Mouse (Mus musculus) heart, adult 2 months (tissue): ENCODE data around the gene Slf2. TPM values are rescaled to one million over a fixed set of nuclear protein-coding genes. Genes with fewer than 3 reads are reported as not detected.

Experiments used
- DNase-seq, 2 experiments: peaks; one replicate each; pipeline ENCODE4 v3.0.0; 2021
- H3K27ac ChIP-seq: fragments of 200-600 bp; 2 replicates; pipeline ENCODE4 v1.8.1; 2022
- H3K27me3 ChIP-seq: fragments of 200-500 bp; 2 replicates; pipeline ENCODE4 v1.6.1; 2012; ENCODE audit warnings: mild to moderate bottlenecking, low read length, inconsistent platforms, mixed read lengths; ENCODE audit not compliant: control insufficient read depth, insufficient read depth
- H3K36me3 ChIP-seq: fragments of 200-500 bp; 2 replicates; pipeline ENCODE4 v1.6.1; 2012; ENCODE audit warnings: low read length, inconsistent platforms; ENCODE audit not compliant: control insufficient read depth, insufficient read depth
- H3K4me1 ChIP-seq: fragments of 200-500 bp; 2 replicates; pipeline ENCODE4 v1.6.1; 2011; ENCODE audit warnings: low read length; ENCODE audit not compliant: control insufficient read depth, insufficient read depth
- H3K4me3 ChIP-seq: fragments of 200-600 bp; 2 replicates; pipeline ENCODE4 v1.8.1; 2022
- H3K79me2 ChIP-seq: fragments of 200-500 bp; replicated peaks from 2 replicates; pipeline ENCODE4 v1.6.1; 2012; ENCODE audit warnings: mild to moderate bottlenecking, inconsistent platforms, low read length, moderate library complexity, mixed read lengths; ENCODE audit not compliant: control insufficient read depth, insufficient read depth
- H3K9ac ChIP-seq: fragments of 200-500 bp; 2 replicates; pipeline ENCODE4 v1.6.1; 2012; ENCODE audit warnings: low read depth, mild to moderate bottlenecking, control low read depth, inconsistent platforms, low read length, mixed read lengths
- CTCF ChIP-seq: fragments of 200-600 bp; IDR thresholded peaks from 2 replicates; pipeline ENCODE4 v1.8.1; 2022; ENCODE audit warnings: antibody characterized with exemption, mild to moderate bottlenecking, moderate library complexity
- EP300 ChIP-seq: fragments of 200-500 bp; IDR thresholded peaks from 2 replicates; pipeline ENCODE4 v1.6.1; 2011; ENCODE audit warnings: low read depth, low read length, control low read depth; ENCODE audit not compliant: insufficient read depth
- POLR2A ChIP-seq: fragments of 200-500 bp; IDR thresholded peaks from 2 replicates; pipeline ENCODE4 v1.6.1; 2011; ENCODE audit warnings: mild to moderate bottlenecking, low read depth, low read length, control low read depth; ENCODE audit not compliant: insufficient read depth
- WGBS: fragments of 180-500 bp; shearing (Covaris S2); methylation state at CpG from one replicate; pipeline ENCODE4 v1.1.7; 2018; 5-methylcytosine and 5-hydroxymethylcytosine counted together
- intact Hi-C: fragments of 180-260 bp; cut with DNase I; formaldehyde crosslinking; loops from one replicate; pipeline ENCODE4 v1.15.1; 2025
- polyA plus RNA-seq: library from polyadenylated mRNA; depleted of rRNA; stranded (reverse); fragments of >200 nt; gene quantifications from 2 replicates; pipeline ENCODE4 v1.2.3, GENCODE M21; 2012
- total RNA-seq, 2 experiments: library from RNA; stranded (reverse); gene quantifications; 2 replicates each; pipeline ENCODE4 v1.2.3; 2021

Gene Slf2
- total and polyA plus RNA-seq, 3 experiments: 16.6 to 23.0 (median 18.4) TPM

DNA sequence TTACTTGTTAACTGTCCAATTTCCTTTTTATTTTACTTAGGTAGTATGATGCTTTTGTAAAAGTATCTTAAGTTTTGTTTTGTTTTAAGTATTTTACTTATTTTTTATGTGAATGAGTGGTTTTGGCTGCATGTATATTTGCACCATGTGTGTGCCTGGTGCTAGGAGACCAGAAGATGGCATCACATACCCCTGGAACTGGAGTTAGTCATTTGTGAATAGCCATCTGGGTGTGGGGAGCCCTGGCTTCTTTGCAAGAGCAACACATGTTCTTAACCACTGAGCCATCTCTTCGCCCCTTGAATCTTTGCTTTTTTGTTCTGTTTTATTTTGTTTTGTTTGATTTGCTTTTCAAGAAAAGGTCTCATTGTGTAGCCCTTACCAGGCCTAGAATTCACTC is 2.2 kb downstream of the Slf2 start:
- Histone ChIP-seq H3K36me3 (peaks cover 23% of the 10 kb centered on the region), H3K4me1 (peaks cover 6% of the 10 kb centered on the region), H3K9ac (no peak overlapping the region), H3K27me3 (no peaks in the 10 kb centered on the region), H3K27ac (no peak overlapping the region), H3K4me3 (no peak overlapping the region), H3K79me2 (no peaks in the 10 kb centered on the region)
- TF ChIP-seq POLR2A (no peak), CTCF (no peak), EP300 (no peak)
- no peak for DNase-seq
- WGBS: 89% methylated on average over 1 of the region's 1 CpGs
- intact Hi-C loops: loop anchor here (5.0 kb wide), 1 partner anchor 84 kb away; no protein-coding TSS in a partner anchor

DNA sequence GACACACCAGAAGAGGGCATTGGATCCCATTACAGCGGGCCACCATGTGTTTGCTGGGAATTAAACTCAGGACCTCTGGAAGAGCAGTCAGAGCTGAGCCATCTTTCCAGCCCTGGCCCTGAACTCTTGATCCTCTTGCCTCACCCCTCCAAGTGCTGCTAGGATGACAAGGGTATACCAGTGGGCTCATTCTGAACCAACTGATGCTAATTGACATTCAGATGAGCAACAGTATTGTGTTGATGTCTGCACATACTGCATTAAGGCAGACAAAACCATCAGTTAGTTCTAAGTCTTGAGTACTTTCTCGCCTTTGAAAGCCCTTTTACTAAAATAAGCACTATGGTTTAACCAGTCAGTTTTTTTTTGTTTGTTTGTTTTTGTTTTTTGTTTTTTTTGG is 28.7 kb downstream of the Slf2 start:
- Histone ChIP-seq H3K9ac (no peak overlapping the region), H3K4me1 (no peaks in the 10 kb centered on the region), H3K36me3 (no peaks in the 10 kb centered on the region; the same call in 1 of the 2 replicates), H3K27me3 (no peaks in the 10 kb centered on the region), H3K4me3 (no peak overlapping the region), H3K79me2 (no peaks in the 10 kb centered on the region), H3K27ac (no peak overlapping the region)
- no peak for DNase-seq
- intact Hi-C loops: no loop called here
- 98% methylated on average over 2 of the region's 2 CpGs for WGBS
- TF ChIP-seq POLR2A: no peak
- TF ChIP-seq CTCF: no peak
- TF ChIP-seq EP300: no peak

- no peak overlapping the region for H3K27ac ChIP-seq
- intact Hi-C loops: no loop called here
- H3K4me1 ChIP-seq: no peaks in the 10 kb centered on the region
- no peak overlapping the region for H3K4me3 ChIP-seq
- peaks cover 2% of the 10 kb centered on the region for H3K36me3 ChIP-seq
- TF ChIP-seq POLR2A (no peak), CTCF (peak; percentile 24), EP300 (no peak)
- H3K79me2 ChIP-seq: no peaks in the 10 kb centered on the region
- no peaks in the 10 kb centered on the region for H3K27me3 ChIP-seq
- no peak for DNase-seq
- no peak overlapping the region for H3K9ac ChIP-seq
- WGBS: 97% methylated on average over 1 of the region's 1 CpGs
Measured at GRCm38 (mm10) chr19:44965978-44966377, 35.0 kb downstream of the Slf2 start.

- H3K9ac ChIP-seq: no peak overlapping the region
- TF ChIP-seq POLR2A (no peak), CTCF (no peak), EP300 (no peak)
- H3K79me2 ChIP-seq: no peaks in the 10 kb centered on the region
- no peaks in the 10 kb centered on the region for H3K27me3 ChIP-seq
- WGBS: 86% methylated on average over 3 of the region's 3 CpGs
- no peak overlapping the region for H3K4me3 ChIP-seq
- H3K27ac ChIP-seq: no peak overlapping the region
- intact Hi-C loops: no loop called here
- H3K36me3 ChIP-seq: peaks cover 2% of the 10 kb centered on the region
- no peak for DNase-seq
- H3K4me1 ChIP-seq: no peaks in the 10 kb centered on the region
Measured at GRCm38 (mm10) chr19:44968329-44968728, 37.4 kb downstream of the Slf2 start.

- no peaks in the 10 kb centered on the region for H3K4me1 ChIP-seq
- no peak for DNase-seq
- H3K9ac ChIP-seq: no peak overlapping the region
- no peak for TF ChIP-seq POLR2A
- H3K4me3 ChIP-seq: no peak overlapping the region
- no peaks in the 10 kb centered on the region for H3K79me2 ChIP-seq
- H3K36me3 ChIP-seq: peaks cover 9% of the 10 kb centered on the region
- intact Hi-C loops: no loop called here
- H3K27ac ChIP-seq: no peak overlapping the region
- H3K27me3 ChIP-seq: no peaks in the 10 kb centered on the region
- WGBS: 85% methylated on average over 6 of the region's 6 CpGs
Measured at GRCm38 (mm10) chr19:44976636-44977035, 45.7 kb downstream of the Slf2 start.

- intact Hi-C loops: no loop called here
- no peak overlapping the region for H3K9ac ChIP-seq
- TF ChIP-seq CTCF: no peak
- no peak overlapping the region for H3K27ac ChIP-seq
- no peaks in the 10 kb centered on the region for H3K27me3 ChIP-seq
- H3K36me3 ChIP-seq: peaks cover 9% of the 10 kb centered on the region
- no peaks in the 10 kb centered on the region for H3K4me1 ChIP-seq
- no peaks in the 10 kb centered on the region for H3K79me2 ChIP-seq
- no peak overlapping the region for H3K4me3 ChIP-seq
- 80% methylated on average over 6 of the region's 6 CpGs for WGBS
- no peak for DNase-seq
Measured at GRCm38 (mm10) chr19:44977148-44977547, 46.2 kb downstream of the Slf2 start.
